Mouse (Mus musculus): Measurements from ENCODE around the gene Kdm2a. TPM values are rescaled to one million over a fixed set of nuclear protein-coding genes. Genes with fewer than 3 reads are reported as not detected.

Kdm2a gene
- total and polyA plus RNA-seq, 3 experiments: 46.1 to 98.7 (median 73.9) TPM

- H3K36me3 ChIP-seq (replicated peaks): peaks cover 59% of the 10 kb centered on the region
- no peak for ATAC-seq (ENCODE audit: extremely low read depth, insufficient number of reproducible peaks, low FRiP score, poor library complexity, severe bottlenecking)
Observed at GRCm38 (mm10) chr19:4315223-4315944, 82.7 kb downstream of the Kdm2a start.

GRCm38 (mm10) chr19:4309776-4310185, 88.3 kb downstream of the Kdm2a start:
- Histone ChIP-seq H3K9me3 (replicated peaks) (no peaks in the 10 kb centered on the region), H3K27me3 (ENCODE audit: insufficient read depth, low read length) (peaks cover 16% of the 10 kb centered on the region), H3K36me3 (replicated peaks) (peaks cover 9% of the 10 kb centered on the region), H3K4me1 (ENCODE audit: insufficient read depth, low read depth, low read length) (peaks cover 20% of the 10 kb centered on the region), H3K4me3 (ENCODE audit: low read depth, low read length) (no peak overlapping the region)
- no peak for TF ChIP-seq GATA2 (IDR thresholded peaks at IDR 0.05; ENCODE audit: borderline replicate concordance, low read depth, low read length)
- peak; percentile 66 for TF ChIP-seq CTCF (IDR thresholded peaks at IDR 0.05; ENCODE audit: low read depth, low read length)
- peak; percentile 40 for DNase-seq (ENCODE audit: low spot score)
- no peak; the same call in 1 of the 2 replicates for ATAC-seq (ENCODE audit: extremely low read depth, insufficient number of reproducible peaks, low FRiP score, poor library complexity, severe bottlenecking)

More at GRCm38 (mm10) chr19:4315223-4315944, 82.7 kb downstream of the Kdm2a start:
- no peak for DNase-seq (ENCODE audit: low spot score)
- TF ChIP-seq GATA2 (IDR thresholded peaks at IDR 0.05; ENCODE audit: borderline replicate concordance, low read depth, low read length): no peak
- TF ChIP-seq TAL1 (conservative IDR thresholded peaks at IDR 0.05; ENCODE audit: low read depth, low read length): no peak
- no peak for TF ChIP-seq POLR2AphosphoS5 (IDR thresholded peaks at IDR 0.05; ENCODE audit: insufficient replicate concordance, low read depth, low read length)
- TF ChIP-seq CTCF (IDR thresholded peaks at IDR 0.05; ENCODE audit: low read depth, low read length): no peak
- TF ChIP-seq GATA1 (IDR thresholded peaks at IDR 0.05; ENCODE audit: borderline replicate concordance, low read length): no peak
- Histone ChIP-seq H3K4me3 (ENCODE audit: low read depth, low read length) (no peak overlapping the region), H3K27me3 (ENCODE audit: insufficient read depth, low read length) (no peaks in the 10 kb centered on the region), H3K4me1 (ENCODE audit: insufficient read depth, low read depth, low read length) (peaks cover 5% of the 10 kb centered on the region; the same call in 1 of the 2 replicates), H3K9me3 (replicated peaks) (no peaks in the 10 kb centered on the region)

GRCm38 (mm10) chr19:4309302-4309701, 88.8 kb downstream of the Kdm2a start:
- no peak for ATAC-seq (ENCODE audit: extremely low read depth, insufficient number of reproducible peaks, low FRiP score, poor library complexity, severe bottlenecking)
- H3K27me3 ChIP-seq (ENCODE audit: insufficient read depth, low read length): peaks cover 16% of the 10 kb centered on the region

DNA sequence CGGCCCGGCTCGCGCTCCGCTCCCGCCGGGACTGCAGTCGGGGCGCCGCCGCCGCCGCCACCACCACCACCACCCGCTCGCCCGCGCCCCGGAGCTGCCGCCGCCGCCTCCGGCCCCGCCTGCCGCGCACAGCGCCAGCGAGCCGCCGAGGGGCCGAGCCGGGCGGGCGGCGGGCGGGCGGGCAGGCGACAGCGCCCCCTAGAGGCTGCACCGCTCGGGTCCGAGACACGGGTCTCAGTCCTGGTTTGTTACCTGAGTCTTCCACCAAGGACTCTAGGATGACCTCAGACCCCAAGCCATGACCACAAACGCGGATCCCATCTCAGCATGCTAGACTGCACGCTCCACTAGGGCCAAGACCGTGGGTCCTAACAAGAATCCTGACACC, 91.9 kb downstream of the Kdm2a start, which contains the start of gene Grk2:
TSS of gene Grk2 (minus strand) at position 33 of the 388 bp plus-strand sequence.
- Histone ChIP-seq H3K36me3 (replicated peaks) (peaks cover 29% of the 10 kb centered on the region), H3K9me3 (replicated peaks) (no peaks in the 10 kb centered on the region), H3K27me3 (ENCODE audit: insufficient read depth, low read length) (peaks cover 16% of the 10 kb centered on the region), H3K4me1 (ENCODE audit: insufficient read depth, low read depth, low read length) (peaks cover 56% of the 10 kb centered on the region), H3K4me3 (ENCODE audit: low read depth, low read length) (peak within 1 kb of the TSS; percentile 84)
- peak; percentile 58 for DNase-seq (ENCODE audit: low spot score)
- TF ChIP-seq CTCF (IDR thresholded peaks at IDR 0.05; ENCODE audit: low read depth, low read length) (peak; percentile 44; the same call in 1 of the 2 replicates), GATA1 (IDR thresholded peaks at IDR 0.05; ENCODE audit: borderline replicate concordance, low read length) (no peak)
- no peak for ATAC-seq (ENCODE audit: extremely low read depth, insufficient number of reproducible peaks, low FRiP score, poor library complexity, severe bottlenecking)

More at GRCm38 (mm10) chr19:4309302-4309701, 88.8 kb downstream of the Kdm2a start:
- H3K4me1 ChIP-seq (ENCODE audit: insufficient read depth, low read depth, low read length): peaks cover 25% of the 10 kb centered on the region
- no peak for TF ChIP-seq GATA2 (IDR thresholded peaks at IDR 0.05; ENCODE audit: borderline replicate concordance, low read depth, low read length)
- TF ChIP-seq CTCF (IDR thresholded peaks at IDR 0.05; ENCODE audit: low read depth, low read length): no peak
- TF ChIP-seq GATA1 (IDR thresholded peaks at IDR 0.05; ENCODE audit: borderline replicate concordance, low read length): no peak
- TF ChIP-seq POLR2AphosphoS5 (IDR thresholded peaks at IDR 0.05; ENCODE audit: insufficient replicate concordance, low read depth, low read length): no peak
- H3K9me3 ChIP-seq (replicated peaks): no peaks in the 10 kb centered on the region
- H3K36me3 ChIP-seq (replicated peaks): peaks cover 7% of the 10 kb centered on the region
- no peak overlapping the region for H3K4me3 ChIP-seq (ENCODE audit: low read depth, low read length)
- no peak for DNase-seq (ENCODE audit: low spot score)

DNA sequence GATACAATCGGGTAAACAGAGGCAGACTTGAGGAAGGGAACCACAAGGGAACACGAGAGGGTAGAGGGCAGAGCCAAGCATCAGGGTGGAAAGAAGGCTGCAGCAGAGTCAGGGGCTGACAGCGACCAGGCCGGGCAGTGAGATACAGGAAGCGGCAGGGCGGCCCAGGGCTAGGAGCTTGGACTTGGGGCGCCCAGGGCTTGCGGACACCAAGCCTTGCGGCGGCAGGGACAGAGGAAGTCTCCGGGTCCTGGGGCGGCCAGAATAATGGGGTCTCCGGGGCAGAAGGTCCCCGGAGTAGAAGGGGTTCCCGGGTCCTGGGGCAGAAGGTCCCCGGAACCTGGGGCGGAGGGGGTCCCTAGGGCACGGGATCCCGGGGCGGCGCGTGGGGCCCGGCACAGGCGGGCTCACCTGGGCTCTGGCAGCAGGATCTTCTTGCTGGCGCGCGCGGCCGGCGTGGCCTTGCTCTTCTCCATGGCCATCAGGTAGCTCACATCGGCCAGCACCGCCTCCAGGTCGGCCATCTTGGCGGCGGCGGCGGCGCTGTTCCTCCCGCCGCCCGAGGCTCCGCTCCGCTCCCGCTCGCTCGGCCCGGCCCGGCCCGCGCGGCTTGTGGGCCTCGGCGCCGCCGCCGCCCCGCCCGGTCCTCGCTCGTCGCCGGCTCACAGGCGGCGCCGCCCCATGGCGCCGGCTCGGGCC, 92.4 kb downstream of the Kdm2a start:
- no peak for ATAC-seq (ENCODE audit: extremely low read depth, insufficient number of reproducible peaks, low FRiP score, poor library complexity, severe bottlenecking)
- DNase-seq (ENCODE audit: low spot score): no peak
- peaks cover 62% of the 10 kb centered on the region for H3K4me1 ChIP-seq (ENCODE audit: insufficient read depth, low read depth, low read length)

GRCm38 (mm10) chr19:4304871-4305321, 93.2 kb downstream of the Kdm2a start:
- no peak for DNase-seq (ENCODE audit: low spot score)
- TF ChIP-seq TAL1 (conservative IDR thresholded peaks at IDR 0.05; ENCODE audit: low read depth, low read length) (no peak), CTCF (IDR thresholded peaks at IDR 0.05; ENCODE audit: low read depth, low read length) (no peak), GATA2 (IDR thresholded peaks at IDR 0.05; ENCODE audit: borderline replicate concordance, low read depth, low read length) (no peak), POLR2AphosphoS5 (IDR thresholded peaks at IDR 0.05; ENCODE audit: insufficient replicate concordance, low read depth, low read length) (no peak), GATA1 (IDR thresholded peaks at IDR 0.05; ENCODE audit: borderline replicate concordance, low read length) (no peak)
- peaks cover 16% of the 10 kb centered on the region for H3K27me3 ChIP-seq (ENCODE audit: insufficient read depth, low read length)
- peak overlapping the region; percentile 84 for H3K4me3 ChIP-seq (ENCODE audit: low read depth, low read length)
- H3K4me1 ChIP-seq (ENCODE audit: insufficient read depth, low read depth, low read length): peaks cover 69% of the 10 kb centered on the region
- peaks cover 41% of the 10 kb centered on the region for H3K36me3 ChIP-seq (replicated peaks)
- ATAC-seq (ENCODE audit: extremely low read depth, insufficient number of reproducible peaks, low FRiP score, poor library complexity, severe bottlenecking): no peak
- H3K9me3 ChIP-seq (replicated peaks): no peaks in the 10 kb centered on the region

More for the DNA sequence above, 92.4 kb downstream of the Kdm2a start:
- Histone ChIP-seq H3K9me3 (replicated peaks) (no peaks in the 10 kb centered on the region), H3K4me3 (ENCODE audit: low read depth, low read length) (peak overlapping the region; percentile 84), H3K27me3 (ENCODE audit: insufficient read depth, low read length) (peaks cover 16% of the 10 kb centered on the region), H3K36me3 (replicated peaks) (peaks cover 34% of the 10 kb centered on the region)
- TF ChIP-seq CTCF (IDR thresholded peaks at IDR 0.05; ENCODE audit: low read depth, low read length) (no peak), POLR2AphosphoS5 (IDR thresholded peaks at IDR 0.05; ENCODE audit: insufficient replicate concordance, low read depth, low read length) (no peak)
